18 mouse cellular contexts compared by ENCODE assay signal in the genomic region with DNA sequence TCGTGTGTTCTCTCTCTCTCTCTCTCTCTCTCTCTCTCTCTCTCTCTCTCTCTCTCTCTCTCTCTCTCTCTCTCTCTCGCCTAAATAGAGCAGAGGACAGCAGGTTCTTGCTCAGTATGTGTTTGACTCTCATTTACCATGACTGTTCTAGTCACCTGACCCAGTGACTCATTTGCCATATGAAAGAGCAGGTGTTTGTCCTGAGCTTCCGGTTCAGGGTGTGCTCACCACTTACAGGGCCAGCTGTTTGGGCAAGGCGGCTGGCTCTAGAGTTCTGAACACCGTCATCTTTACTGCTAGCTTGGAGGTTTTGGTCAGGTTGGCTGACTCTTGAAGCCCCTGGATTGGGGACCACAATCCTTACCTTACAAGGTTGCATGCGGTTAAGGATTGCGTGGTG. TPM values are rescaled to one million over a fixed set of nuclear protein-coding genes. Genes with fewer than 3 reads are reported as not detected.
"Had no signal": no experiment of that assay in that cellular context is flagged by ENCODE, and none has a peak within 500 bp of the region (broad histone marks: within the 10 kb centered on the region; RNA-seq: fewer than 3 reads in every experiment).

No protein-coding gene starts in this region.

- H3K9me3 ChIP-seq: limb, embryonic 13.5 days; liver, embryonic 15.5 days; midbrain, embryonic 15.5 days; neural tube, embryonic 13.5 days had no signal

- DNase-seq: kidney, adult 8-10 months; kidney, postnatal 25 days; left cerebral cortex, postnatal 4 days; lung, adult 2 months; lung, postnatal 4 days; retina, postnatal 1 day; right cerebral cortex, postnatal 4 days; thymus, adult 2 months; thymus, postnatal 25 days had no signal

- H3K27me3 ChIP-seq: limb, embryonic 13.5 days; liver, embryonic 15.5 days; midbrain, embryonic 15.5 days; neural tube, embryonic 13.5 days had no signal

- H3K4me3 ChIP-seq: limb, embryonic 13.5 days; liver, embryonic 15.5 days; midbrain, embryonic 15.5 days; neural tube, embryonic 13.5 days had no signal

- ATAC-seq: lung, postnatal 0 days; midbrain, embryonic 15.5 days had no signal

- H3K9ac ChIP-seq: limb, embryonic 13.5 days; liver, embryonic 15.5 days; midbrain, embryonic 15.5 days; neural tube, embryonic 13.5 days had no signal

- H3K27ac ChIP-seq: limb, embryonic 13.5 days; liver, embryonic 15.5 days; midbrain, embryonic 15.5 days; neural tube, embryonic 13.5 days had no signal

- H3K4me2 ChIP-seq: limb, embryonic 13.5 days; liver, embryonic 15.5 days; midbrain, embryonic 11.5 days; midbrain, embryonic 15.5 days; neural tube, embryonic 13.5 days had no signal

RNA-seq across cellular contexts. Expression of gene 1700088E04Rik, which starts 4.5 kb away (rescaled TPM):
- total RNA-seq: megakaryocyte, adult 5-6 weeks; monocyte, adult 5-6 weeks had no signal

RNA-seq across cellular contexts. Expression of gene Sox10, which starts 19.5 kb away (rescaled TPM):
- total RNA-seq: liver, adult 2 months; megakaryocyte, adult 5-6 weeks; monocyte, adult 5-6 weeks had no signal
- polyA plus RNA-seq: liver, adult 2 months had no signal
